Mouse (Mus musculus): ENCODE data around the gene Gm45623. TPM values are rescaled to one million over a fixed set of nuclear protein-coding genes. Genes with fewer than 3 reads are reported as not detected.

Gene Gm45623
- polyA plus RNA-seq, 1 experiment from 2014 or later = not detected

DNA sequence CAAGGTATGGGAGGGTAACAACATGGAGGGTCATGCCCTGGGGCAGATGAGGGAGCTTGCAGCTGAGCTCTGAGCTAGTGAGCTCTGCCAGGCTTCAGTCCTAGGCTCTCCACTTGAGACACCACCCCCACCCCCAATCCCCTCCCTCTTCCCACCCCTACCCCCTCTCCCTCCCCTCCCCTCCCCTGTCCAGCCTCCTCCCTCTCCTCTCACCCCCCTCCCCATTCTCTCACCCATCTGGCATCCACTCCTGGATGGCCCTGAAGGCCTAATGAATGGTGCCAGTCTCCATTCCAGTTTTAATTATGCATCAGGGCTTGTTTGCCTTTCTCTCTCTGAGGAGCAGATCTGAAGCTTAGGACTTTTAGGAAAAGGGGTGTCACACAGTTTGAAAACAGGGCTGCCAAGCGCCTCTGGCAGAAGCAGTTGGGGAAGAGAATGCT lies 16.5 kb upstream of the Gm45623 start:
- H3K4me1 ChIP-seq = peaks cover 59% of the 10 kb centered on the region
- WGBS = 54% methylated on average over 1 of the region's 1 CpGs
- H3K4me3 ChIP-seq = no peak overlapping the region
- no peaks in the 10 kb centered on the region for H3K36me3 ChIP-seq
- no peak for DNase-seq (ENCODE audit: low spot score)
- H3K27me3 ChIP-seq (ENCODE audit: low read depth, poor library complexity, severe bottlenecking) = no peaks in the 10 kb centered on the region
- no peaks in the 10 kb centered on the region for H3K9me3 ChIP-seq (replicated peaks)
- H3K27ac ChIP-seq = no peak overlapping the region

DNA sequence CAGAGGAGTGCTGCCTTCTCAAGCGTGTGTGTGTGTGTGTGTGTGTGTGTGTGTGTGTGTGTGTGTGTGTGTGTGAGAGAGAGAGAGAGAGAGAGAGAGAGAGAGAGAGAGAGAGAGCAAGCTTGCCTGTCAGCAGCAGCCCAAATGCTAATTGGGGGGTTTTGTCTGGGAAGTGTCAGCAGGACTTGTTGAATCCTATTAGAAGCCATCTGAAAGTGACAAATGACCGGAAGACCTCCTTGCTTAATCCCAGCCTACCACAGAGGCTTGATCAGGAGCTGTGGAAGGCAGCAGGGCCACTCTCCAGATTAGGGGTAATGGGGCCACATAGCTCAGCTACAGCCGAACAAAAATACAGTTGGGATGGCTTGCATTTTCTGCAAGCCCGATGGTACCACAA lies 15.8 kb upstream of the Gm45623 start:
- peaks cover 56% of the 10 kb centered on the region for H3K4me1 ChIP-seq
- 19% methylated on average over 4 of the region's 4 CpGs for WGBS

DNA sequence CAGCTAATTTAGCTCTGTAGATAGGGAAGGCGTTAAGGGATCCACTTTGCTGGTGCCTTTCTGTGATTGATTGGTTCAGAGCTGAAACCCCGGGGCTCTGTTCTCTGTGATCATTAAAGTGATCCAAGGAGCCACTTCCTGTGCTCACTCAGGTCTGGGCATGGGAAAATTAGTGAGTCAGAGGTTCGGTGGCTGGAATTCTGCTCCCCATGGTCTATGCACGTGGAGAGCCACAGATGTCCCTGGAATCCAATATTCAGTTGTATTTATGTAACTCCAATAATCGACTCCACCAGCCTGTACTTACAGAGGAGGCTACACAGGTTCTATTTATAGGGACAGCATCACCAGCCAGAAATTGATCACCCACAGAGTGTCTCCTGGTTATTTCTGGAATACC lies 12.6 kb upstream of the Gm45623 start:
- 37% methylated on average over 5 of the region's 5 CpGs for WGBS

More for the DNA sequence above, 15.8 kb upstream of the Gm45623 start:
- Histone ChIP-seq H3K27ac (peak overlapping the region; percentile 46; the same call in 1 of the 2 replicates), H3K36me3 (no peaks in the 10 kb centered on the region), H3K27me3 (ENCODE audit: low read depth, poor library complexity, severe bottlenecking) (no peaks in the 10 kb centered on the region), H3K9me3 (replicated peaks) (no peaks in the 10 kb centered on the region), H3K4me3 (no peak overlapping the region)
- no peak for DNase-seq (ENCODE audit: low spot score)

DNA sequence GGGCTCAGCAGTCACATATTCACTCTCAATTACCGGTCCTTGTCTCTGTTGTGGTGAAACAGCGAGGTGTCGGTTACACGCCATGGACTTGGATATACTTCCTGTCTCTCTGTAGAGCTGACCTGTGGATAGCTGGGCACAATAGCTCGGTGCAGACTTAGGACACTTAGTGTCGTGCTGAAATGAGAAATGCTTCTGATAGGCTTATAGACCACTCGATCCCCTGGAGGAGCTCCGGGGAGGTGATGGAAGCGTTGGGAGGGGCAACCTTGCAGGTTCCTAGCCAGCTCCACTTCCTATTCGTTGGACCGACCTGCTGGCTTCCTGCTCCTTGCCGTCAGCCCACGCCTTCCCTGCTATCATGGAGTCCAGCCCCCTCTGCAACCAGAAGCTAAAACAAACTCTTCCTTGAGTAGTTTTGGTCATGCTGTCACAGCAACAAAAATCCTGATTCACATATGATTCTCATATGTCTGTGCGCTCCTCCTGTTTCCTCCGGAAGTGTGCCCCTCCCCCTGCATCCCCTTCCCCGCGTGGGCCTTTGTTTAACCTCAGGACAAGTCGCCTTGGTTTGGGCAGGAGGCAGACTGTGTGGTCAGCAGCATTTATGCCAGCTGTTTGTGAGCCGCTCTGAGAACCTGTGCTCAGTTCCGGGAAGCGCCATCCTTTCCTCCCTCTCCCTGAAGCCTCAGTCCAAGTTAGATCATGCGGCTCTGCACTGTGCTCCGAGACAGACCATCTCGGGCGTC lies 11.8 kb upstream of the Gm45623 start:
- Histone ChIP-seq H3K4me3 (peak overlapping the region; percentile 16; the same call in 1 of the 2 replicates), H3K4me1 (peaks cover 56% of the 10 kb centered on the region), H3K27me3 (ENCODE audit: low read depth, poor library complexity, severe bottlenecking) (peaks cover 35% of the 10 kb centered on the region), H3K27ac (peak overlapping the region; percentile 72), H3K36me3 (no peaks in the 10 kb centered on the region), H3K9me3 (replicated peaks) (no peaks in the 10 kb centered on the region)
- DNase-seq (ENCODE audit: low spot score) = peak; percentile 49
- 49% methylated on average over 25 of the region's 25 CpGs for WGBS

More for the DNA sequence above, 12.6 kb upstream of the Gm45623 start:
- no peaks in the 10 kb centered on the region for H3K9me3 ChIP-seq (replicated peaks)
- peak overlapping the region; percentile 72 for H3K27ac ChIP-seq
- H3K4me3 ChIP-seq = no peak overlapping the region
- no peaks in the 10 kb centered on the region for H3K36me3 ChIP-seq
- DNase-seq (ENCODE audit: low spot score) = no peak
- H3K27me3 ChIP-seq (ENCODE audit: low read depth, poor library complexity, severe bottlenecking) = peaks cover 28% of the 10 kb centered on the region
- peaks cover 58% of the 10 kb centered on the region for H3K4me1 ChIP-seq

DNA sequence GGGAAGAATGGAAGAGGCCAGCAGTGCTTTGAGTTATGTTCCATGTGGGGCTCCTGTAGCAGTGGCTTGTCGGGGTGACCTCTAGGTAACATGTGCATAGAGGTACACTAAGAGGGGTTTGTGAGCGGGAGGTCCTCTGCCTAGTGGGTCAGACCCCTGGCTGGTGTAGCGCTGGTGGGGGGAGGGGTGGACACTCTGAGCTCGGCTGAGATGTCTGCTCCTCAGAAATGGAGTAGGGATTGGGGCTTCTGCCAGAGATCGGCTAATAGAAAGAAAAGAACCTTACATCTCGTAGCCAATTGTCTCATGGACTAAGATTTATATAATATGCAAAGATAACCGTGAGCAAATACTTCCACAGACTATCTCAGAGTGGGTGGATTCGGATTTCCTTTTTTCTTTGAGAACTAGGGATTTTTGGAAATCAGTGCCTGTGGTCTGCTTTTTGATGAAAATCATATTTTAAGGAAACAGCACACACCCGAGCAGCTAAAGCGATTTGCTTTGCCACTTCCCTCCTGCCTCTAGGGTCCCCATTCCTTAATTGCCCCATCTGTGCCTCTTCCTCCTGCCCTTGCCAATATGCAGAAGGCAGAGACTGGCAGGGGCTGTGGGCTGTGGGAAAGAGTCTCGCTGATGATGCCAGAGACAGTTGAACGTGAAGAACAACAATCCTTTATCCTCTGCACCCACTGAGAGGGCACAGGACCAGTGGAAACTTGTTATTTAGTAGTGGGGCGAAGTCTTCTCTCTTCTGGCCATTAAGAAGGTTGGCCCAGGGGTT lies 9.0 kb upstream of the Gm45623 start:
- H3K27me3 ChIP-seq (ENCODE audit: low read depth, poor library complexity, severe bottlenecking) = peaks cover 46% of the 10 kb centered on the region
- 40% methylated on average over 13 of the region's 13 CpGs for WGBS
- no peaks in the 10 kb centered on the region for H3K9me3 ChIP-seq (replicated peaks)
- H3K27ac ChIP-seq = no peak overlapping the region
- no peaks in the 10 kb centered on the region for H3K36me3 ChIP-seq
- H3K4me3 ChIP-seq = no peak overlapping the region
- H3K4me1 ChIP-seq = peaks cover 38% of the 10 kb centered on the region
- no peak for DNase-seq (ENCODE audit: low spot score)

DNA sequence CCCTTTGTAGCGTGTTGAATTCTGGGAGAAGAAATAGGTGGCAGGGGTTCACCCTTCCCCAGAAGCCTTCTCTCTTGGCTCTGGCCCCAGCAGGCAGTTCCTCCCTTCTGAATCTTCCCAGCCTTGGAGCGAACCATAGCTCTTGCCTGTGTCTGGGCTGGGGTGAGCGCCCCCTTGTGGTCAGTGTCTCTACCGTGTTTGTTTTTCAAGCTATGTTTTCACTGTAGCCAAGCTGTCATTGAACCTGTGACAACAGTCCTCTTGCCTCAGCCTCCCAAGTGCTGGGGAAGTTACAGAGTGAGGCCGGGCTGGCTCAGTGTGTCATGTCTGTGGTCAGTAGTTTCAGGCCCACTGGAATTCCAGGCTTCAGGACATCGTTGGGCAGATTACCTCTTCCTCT lies 4.9 kb upstream of the Gm45623 start:
- 30% methylated on average over 6 of the region's 6 CpGs for WGBS
- Histone ChIP-seq H3K4me3 (no peak overlapping the region), H3K9me3 (replicated peaks) (no peaks in the 10 kb centered on the region), H3K4me1 (peaks cover 28% of the 10 kb centered on the region), H3K36me3 (no peaks in the 10 kb centered on the region), H3K27me3 (ENCODE audit: low read depth, poor library complexity, severe bottlenecking) (peaks cover 82% of the 10 kb centered on the region), H3K27ac (no peak overlapping the region)
- peak; percentile 91 for DNase-seq (ENCODE audit: low spot score)

DNA sequence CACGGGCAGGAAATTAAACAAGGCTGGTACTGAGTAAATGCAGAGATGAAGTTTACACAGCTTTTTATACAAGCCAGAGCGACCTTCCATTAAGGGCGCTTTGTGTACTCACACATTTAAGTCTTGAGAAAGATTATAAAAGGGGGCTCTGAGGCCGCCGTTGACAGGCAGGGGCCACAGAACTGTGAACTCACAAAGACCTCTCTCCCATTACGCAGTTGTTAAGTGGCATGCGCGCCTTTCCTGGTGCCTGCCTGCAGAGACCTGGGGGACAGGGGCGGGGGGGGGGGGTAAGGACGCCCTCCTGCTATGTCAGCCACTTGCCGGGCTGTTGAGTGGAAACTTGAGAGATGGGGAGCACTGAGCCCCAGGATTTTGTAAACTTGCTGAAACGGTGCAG lies 3.6 kb upstream of the Gm45623 start:
- Histone ChIP-seq H3K27ac (no peak overlapping the region), H3K4me3 (no peak overlapping the region), H3K27me3 (ENCODE audit: low read depth, poor library complexity, severe bottlenecking) (peaks cover 82% of the 10 kb centered on the region), H3K4me1 (peaks cover 28% of the 10 kb centered on the region), H3K9me3 (replicated peaks) (no peaks in the 10 kb centered on the region), H3K36me3 (no peaks in the 10 kb centered on the region)
- no peak for DNase-seq (ENCODE audit: low spot score)
- WGBS = 46% methylated on average over 12 of the region's 12 CpGs

DNA sequence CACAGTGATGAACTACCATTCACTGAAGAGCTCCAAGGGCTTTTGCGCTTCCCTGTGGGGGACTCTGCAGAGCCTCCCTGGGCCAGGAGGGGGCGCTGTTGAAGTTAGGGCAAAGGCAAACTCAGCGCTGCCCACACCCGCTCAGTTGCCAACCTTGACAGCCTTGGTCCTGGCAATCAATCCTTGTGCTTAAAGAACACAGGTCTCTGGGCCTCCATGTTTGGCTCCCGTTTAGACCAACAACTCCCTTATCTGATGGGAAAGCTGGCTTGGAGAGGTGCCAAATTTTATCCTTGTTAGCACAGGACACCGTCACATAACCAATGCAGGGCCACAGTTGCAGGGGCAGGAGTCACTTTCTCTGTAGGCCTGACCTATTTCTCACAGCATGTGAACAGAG lies 2.2 kb upstream of the Gm45623 start:
- DNase-seq (ENCODE audit: low spot score) = no peak
- 65% methylated on average over 6 of the region's 6 CpGs for whole genome bisulfite sequencing
- Histone ChIP-seq H3K27ac (no peak overlapping the region), H3K36me3 (no peaks in the 10 kb centered on the region), H3K9me3 (replicated peaks) (no peaks in the 10 kb centered on the region), H3K4me1 (peaks cover 30% of the 10 kb centered on the region), H3K4me3 (no peak overlapping the region), H3K27me3 (ENCODE audit: low read depth, poor library complexity, severe bottlenecking) (peaks cover 83% of the 10 kb centered on the region)

DNA sequence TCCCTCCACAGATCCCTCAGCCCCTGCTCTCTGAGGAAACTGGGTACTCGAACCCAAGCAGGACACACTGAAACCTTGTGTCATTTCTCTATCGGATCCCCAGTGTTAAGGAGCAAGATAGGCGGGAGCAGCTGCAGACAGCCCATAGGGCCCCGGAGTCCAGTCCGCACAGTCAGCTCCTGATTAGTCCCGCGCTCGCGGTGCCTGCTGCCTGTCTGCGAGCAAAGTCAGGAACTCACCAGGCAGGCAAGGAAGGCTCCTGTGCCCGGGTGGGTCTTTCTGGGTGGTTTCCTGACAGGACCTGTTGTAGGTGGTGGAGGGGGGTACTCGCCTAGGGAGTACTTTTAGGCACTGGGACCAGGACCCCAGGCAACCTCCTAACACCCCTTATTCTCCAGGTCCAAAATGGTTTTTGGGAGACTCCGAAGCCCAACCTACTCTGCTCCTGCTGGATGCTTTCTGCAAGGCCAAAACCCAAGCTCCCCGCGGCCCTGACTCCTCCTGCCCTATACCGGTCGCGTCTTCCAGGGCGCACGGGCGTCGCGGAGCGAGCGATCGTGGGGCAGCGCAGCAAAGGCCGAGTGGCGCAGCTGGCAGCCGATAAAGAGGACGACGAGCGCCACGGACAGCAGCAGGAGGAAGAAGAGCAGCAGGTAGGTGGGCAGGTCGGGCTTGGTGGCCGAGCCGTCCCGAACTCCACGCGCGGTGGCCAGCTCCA lies 994 bp downstream of the Gm45623 start:
- peak; percentile 67 for DNase-seq (ENCODE audit: low spot score)
- Histone ChIP-seq H3K4me3 (peak overlapping the region; percentile 59), H3K4me1 (peaks cover 27% of the 10 kb centered on the region), H3K36me3 (no peaks in the 10 kb centered on the region), H3K9me3 (replicated peaks) (no peaks in the 10 kb centered on the region), H3K27me3 (ENCODE audit: low read depth, poor library complexity, severe bottlenecking) (peaks cover 91% of the 10 kb centered on the region), H3K27ac (peak overlapping the region; percentile 67)
- under 1% methylated on average over 41 of the region's 41 CpGs for WGBS

DNA sequence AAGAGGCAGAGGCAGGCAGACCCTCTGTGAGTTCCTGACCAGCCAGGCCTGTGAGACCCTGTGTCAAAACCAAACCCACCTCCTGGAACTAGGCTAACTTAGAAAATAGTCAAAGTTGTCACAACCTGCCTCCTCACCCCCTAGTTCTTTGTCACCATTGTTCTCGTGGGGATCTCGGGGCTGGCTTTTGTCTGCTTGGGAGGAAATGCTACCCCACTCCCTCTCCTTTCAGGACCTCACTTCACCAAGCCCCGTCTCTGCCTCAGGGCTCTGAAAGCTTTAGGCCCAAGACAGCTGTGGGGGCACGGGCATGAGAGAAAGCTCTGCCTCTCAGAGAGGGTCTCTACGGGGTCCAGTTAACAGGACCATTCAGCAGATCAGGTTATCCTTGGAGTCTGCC lies 1.9 kb downstream of the Gm45623 start:
- peaks cover 22% of the 10 kb centered on the region for H3K4me1 ChIP-seq
- DNase-seq (ENCODE audit: low spot score) = no peak
- no peak overlapping the region for H3K4me3 ChIP-seq
- H3K9me3 ChIP-seq (replicated peaks) = no peaks in the 10 kb centered on the region
- whole genome bisulfite sequencing = 27% methylated on average over 5 of the region's 5 CpGs
- H3K27me3 ChIP-seq (ENCODE audit: low read depth, poor library complexity, severe bottlenecking) = peaks cover 82% of the 10 kb centered on the region
- H3K27ac ChIP-seq = no peak overlapping the region
- H3K36me3 ChIP-seq = no peaks in the 10 kb centered on the region

DNA sequence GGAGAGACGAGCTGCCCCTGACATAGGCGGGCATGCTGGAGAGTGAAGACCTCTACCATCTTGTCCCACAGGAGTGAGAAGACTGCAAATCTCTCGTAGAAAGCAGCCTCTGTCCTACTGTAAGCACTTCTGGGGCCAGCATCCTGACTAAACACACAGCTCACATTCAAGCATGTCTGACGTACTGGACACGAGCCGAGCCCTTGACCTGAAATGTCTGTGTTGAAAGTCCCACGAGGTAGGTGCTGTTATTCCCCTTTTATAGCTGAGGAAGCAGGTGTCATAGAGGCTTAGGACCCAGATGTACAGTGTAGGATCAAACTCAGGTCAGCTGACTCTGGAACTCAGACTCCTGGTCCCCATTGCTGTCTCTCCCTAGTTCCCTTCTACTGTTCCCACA lies 4.2 kb downstream of the Gm45623 start:
- Histone ChIP-seq H3K36me3 (peaks cover 2% of the 10 kb centered on the region; the same call in 1 of the 2 replicates), H3K4me1 (peaks cover 22% of the 10 kb centered on the region), H3K27me3 (ENCODE audit: low read depth, poor library complexity, severe bottlenecking) (peaks cover 58% of the 10 kb centered on the region), H3K9me3 (replicated peaks) (no peaks in the 10 kb centered on the region), H3K27ac (no peak overlapping the region), H3K4me3 (no peak overlapping the region)
- WGBS = 89% methylated on average over 7 of the region's 7 CpGs
- DNase-seq (ENCODE audit: low spot score) = no peak

DNA sequence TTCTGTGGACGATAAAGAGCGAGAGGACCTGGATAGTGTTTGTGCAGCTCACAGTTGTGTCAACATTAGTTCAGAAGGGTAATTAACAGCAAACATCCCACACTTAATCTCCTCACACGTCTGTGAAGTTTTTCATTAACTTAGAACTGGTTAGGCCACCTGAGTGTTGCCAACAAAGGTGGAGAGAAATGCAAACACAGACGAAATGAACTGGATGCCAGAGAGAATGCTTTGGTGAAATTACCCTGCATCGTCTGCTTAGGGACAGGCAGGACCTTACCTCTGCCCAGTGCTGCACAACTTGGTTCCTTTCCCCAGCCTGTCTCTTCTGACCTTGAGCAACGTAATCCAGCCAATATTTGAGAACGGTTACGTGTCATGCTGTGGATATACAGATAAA lies 6.1 kb downstream of the Gm45623 start:
- Histone ChIP-seq H3K27me3 (ENCODE audit: low read depth, poor library complexity, severe bottlenecking) (peaks cover 40% of the 10 kb centered on the region), H3K9me3 (replicated peaks) (no peaks in the 10 kb centered on the region), H3K36me3 (peaks cover 8% of the 10 kb centered on the region; the same call in 1 of the 2 replicates), H3K4me3 (no peak overlapping the region), H3K4me1 (peaks cover 6% of the 10 kb centered on the region), H3K27ac (0 out of 2 replicates have a peak overlapping the region, but pooled peaks have one; percentile 8)
- no peak for DNase-seq (ENCODE audit: low spot score)
- WGBS = 69% methylated on average over 8 of the region's 8 CpGs
